7 mouse cellular contexts compared by ENCODE assay signal in genomic region chr4:155891011-155891471, GRCm38 (mm10). TPM values are rescaled to one million over a fixed set of nuclear protein-coding genes. Genes with fewer than 3 reads are reported as not detected.
A peak's percentile ranks its signal among the peaks of the same experiment; 100 is the strongest.
DNase-seq lines count a peak whose midpoint lies in the region; ATAC-seq lines count a peak whose summit lies in the region.

No protein-coding gene starts in this region.

- no peak for DNase-seq in lung, adult 18-20 months
- DNase-seq in right cerebral cortex, postnatal 4 days, result no peak
- DNase-seq in urinary bladder, postnatal 36 days (ENCODE audit: low spot score in 2 of 2), result no peak

- H3K9me3 ChIP-seq in lung, embryonic 15.5 days, result no peaks in the 10 kb centered on the region
- no peaks in the 10 kb centered on the region for H3K9me3 ChIP-seq in embryonic facial prominence, embryonic 15.5 days (replicated peaks)
- no peaks in the 10 kb centered on the region for H3K9me3 ChIP-seq in intestine, embryonic 16.5 days (ENCODE audit: control insufficient read depth, low read length)
- no peaks in the 10 kb centered on the region for H3K9me3 ChIP-seq in midbrain, embryonic 12.5 days

- WGBS in lung, embryonic 15.5 days, result 1% methylated on average over 34 of the region's 34 CpGs
- under 1% methylated on average over 34 of the region's 34 CpGs for WGBS in embryonic facial prominence, embryonic 15.5 days
- 0% methylated on average over 34 of the region's 34 CpGs for WGBS in intestine, embryonic 16.5 days
- under 1% methylated on average over 34 of the region's 34 CpGs for WGBS in midbrain, embryonic 12.5 days

- peaks cover 43% of the 10 kb centered on the region for H3K4me1 ChIP-seq in lung, embryonic 15.5 days
- peaks cover 43% of the 10 kb centered on the region for H3K4me1 ChIP-seq in embryonic facial prominence, embryonic 15.5 days
- H3K4me1 ChIP-seq in intestine, embryonic 16.5 days (ENCODE audit: control insufficient read depth, insufficient read depth, low read length), result peaks cover 33% of the 10 kb centered on the region
- H3K4me1 ChIP-seq in midbrain, embryonic 12.5 days, result peaks cover 42% of the 10 kb centered on the region

- H3K4me2 ChIP-seq in lung, embryonic 15.5 days, result peak overlapping the region; percentile 88
- H3K4me2 ChIP-seq in embryonic facial prominence, embryonic 15.5 days (replicated peaks), result peak overlapping the region; percentile 94
- peak overlapping the region; percentile 96 for H3K4me2 ChIP-seq in intestine, embryonic 16.5 days (ENCODE audit: low read depth, low read length)
- peak overlapping the region; percentile 96 for H3K4me2 ChIP-seq in midbrain, embryonic 12.5 days (replicated peaks)

- H3K36me3 ChIP-seq in lung, embryonic 15.5 days, result peaks cover 35% of the 10 kb centered on the region
- H3K36me3 ChIP-seq in embryonic facial prominence, embryonic 15.5 days, result peaks cover 41% of the 10 kb centered on the region
- H3K36me3 ChIP-seq in intestine, embryonic 16.5 days (ENCODE audit: control insufficient read depth, insufficient read depth, low read length), result peaks cover 14% of the 10 kb centered on the region
- H3K36me3 ChIP-seq in midbrain, embryonic 12.5 days, result peaks cover 39% of the 10 kb centered on the region

- peak overlapping the region; percentile 90 for H3K4me3 ChIP-seq in lung, embryonic 15.5 days
- peak overlapping the region; percentile 90 for H3K4me3 ChIP-seq in embryonic facial prominence, embryonic 15.5 days (replicated peaks)
- peak overlapping the region; percentile 95 for H3K4me3 ChIP-seq in intestine, embryonic 16.5 days (ENCODE audit: low read length)
- peak overlapping the region; percentile 94 for H3K4me3 ChIP-seq in midbrain, embryonic 12.5 days

- ATAC-seq in lung, embryonic 15.5 days (ENCODE audit: borderline replicate concordance, extremely low read depth, low FRiP score, low TSS enrichment), result no peak
- ATAC-seq in embryonic facial prominence, embryonic 15.5 days (ENCODE audit: insufficient number of reproducible peaks, low FRiP score, low TSS enrichment, low read depth), result no peak
- peak; percentile 5; the same call in 1 of the 2 replicates for ATAC-seq in intestine, embryonic 16.5 days
- ATAC-seq in midbrain, embryonic 12.5 days (ENCODE audit: low FRiP score, low read depth), result 0 out of 2 replicates have a peak, but pooled peaks have one; percentile 0

- no peak overlapping the region for H3K27ac ChIP-seq in lung, embryonic 15.5 days
- peak overlapping the region; percentile 98; the same call in 1 of the 2 replicates for H3K27ac ChIP-seq in embryonic facial prominence, embryonic 15.5 days (replicated peaks)
- peak overlapping the region; percentile 18; the same call in 1 of the 2 replicates for H3K27ac ChIP-seq in intestine, embryonic 16.5 days (ENCODE audit: low read length)
- H3K27ac ChIP-seq in midbrain, embryonic 12.5 days (replicated peaks), result no peak overlapping the region

- peak overlapping the region; percentile 69 for H3K9ac ChIP-seq in lung, embryonic 15.5 days
- peak overlapping the region; percentile 95 for H3K9ac ChIP-seq in embryonic facial prominence, embryonic 15.5 days
- peak overlapping the region; percentile 96 for H3K9ac ChIP-seq in intestine, embryonic 16.5 days (ENCODE audit: low read depth, low read length)
- peak overlapping the region; percentile 94 for H3K9ac ChIP-seq in midbrain, embryonic 12.5 days (replicated peaks)

- H3K27me3 ChIP-seq in lung, embryonic 15.5 days, result no peaks in the 10 kb centered on the region
- no peaks in the 10 kb centered on the region for H3K27me3 ChIP-seq in embryonic facial prominence, embryonic 15.5 days
- no peaks in the 10 kb centered on the region for H3K27me3 ChIP-seq in intestine, embryonic 16.5 days (replicated peaks; ENCODE audit: control insufficient read depth, insufficient read depth, low read length)
- no peaks in the 10 kb centered on the region for H3K27me3 ChIP-seq in midbrain, embryonic 12.5 days

RNA-seq across cellular contexts. Expression of gene Pusl1, which starts 0.5 kb away (rescaled TPM):
- 42.9 and 44.9 TPM in 2 replicates for polyA plus RNA-seq in lung, embryonic 15.5 days (2015; fragmentation: Nextera tagmentation; extraction: Ambion mirVana)
- 62.6 and 63.6 TPM in 2 replicates for polyA plus RNA-seq in embryonic facial prominence, embryonic 15.5 days (2015; fragmentation: Nextera tagmentation; extraction: Ambion mirVana)
- 49.4 and 58.6 TPM in 2 replicates for polyA plus RNA-seq in intestine, embryonic 16.5 days (2015; fragmentation: Nextera tagmentation; extraction: Ambion mirVana)
- polyA plus RNA-seq in midbrain, embryonic 12.5 days (2016; fragmentation: Nextera tagmentation; extraction: Ambion mirVana), result 47.7 and 51.9 TPM in 2 replicates

RNA-seq across cellular contexts. Expression of gene Acap3, which starts 0.6 kb away (rescaled TPM):
- polyA plus RNA-seq in lung, embryonic 15.5 days (2015; fragmentation: Nextera tagmentation; extraction: Ambion mirVana), result 15.1 and 17.7 TPM in 2 replicates
- 25.1 and 26.2 TPM in 2 replicates for polyA plus RNA-seq in embryonic facial prominence, embryonic 15.5 days (2015; fragmentation: Nextera tagmentation; extraction: Ambion mirVana)
- polyA plus RNA-seq in intestine, embryonic 16.5 days (2015; fragmentation: Nextera tagmentation; extraction: Ambion mirVana), result 9.8 and 10.8 TPM in 2 replicates
- 54.6 and 61.2 TPM in 2 replicates for polyA plus RNA-seq in midbrain, embryonic 12.5 days (2016; fragmentation: Nextera tagmentation; extraction: Ambion mirVana)

RNA-seq across cellular contexts. Expression of gene Ints11, which starts 21.7 kb away (rescaled TPM):
- 77.7 and 80.5 TPM in 2 replicates for polyA plus RNA-seq in lung, embryonic 15.5 days (2015; fragmentation: Nextera tagmentation; extraction: Ambion mirVana)
- 71.7 and 73.1 TPM in 2 replicates for polyA plus RNA-seq in embryonic facial prominence, embryonic 15.5 days (2015; fragmentation: Nextera tagmentation; extraction: Ambion mirVana)
- polyA plus RNA-seq in intestine, embryonic 16.5 days (2015; fragmentation: Nextera tagmentation; extraction: Ambion mirVana), result 60.0 and 67.1 TPM in 2 replicates
- polyA plus RNA-seq in midbrain, embryonic 12.5 days (2016; fragmentation: Nextera tagmentation; extraction: Ambion mirVana), result 88.3 and 95.4 TPM in 2 replicates

RNA-seq across cellular contexts. Expression of gene Cptp, which starts 21.8 kb away (rescaled TPM):
- 14.5 and 15.2 TPM in 2 replicates for polyA plus RNA-seq in lung, embryonic 15.5 days (2015; fragmentation: Nextera tagmentation; extraction: Ambion mirVana)
- 18.0 and 20.1 TPM in 2 replicates for polyA plus RNA-seq in embryonic facial prominence, embryonic 15.5 days (2015; fragmentation: Nextera tagmentation; extraction: Ambion mirVana)
- polyA plus RNA-seq in intestine, embryonic 16.5 days (2015; fragmentation: Nextera tagmentation; extraction: Ambion mirVana), result 23.6 and 24.9 TPM in 2 replicates
- 21.7 and 23.5 TPM in 2 replicates for polyA plus RNA-seq in midbrain, embryonic 12.5 days (2016; fragmentation: Nextera tagmentation; extraction: Ambion mirVana)

RNA-seq across cellular contexts. Expression of gene Tas1r3, which starts 27.9 kb away (rescaled TPM):
- 0.34 and 0.36 TPM in 2 replicates for polyA plus RNA-seq in lung, embryonic 15.5 days (2015; fragmentation: Nextera tagmentation; extraction: Ambion mirVana)
- 0.48 and 0.56 TPM in 2 replicates for polyA plus RNA-seq in embryonic facial prominence, embryonic 15.5 days (2015; fragmentation: Nextera tagmentation; extraction: Ambion mirVana)
- polyA plus RNA-seq in intestine, embryonic 16.5 days (2015; fragmentation: Nextera tagmentation; extraction: Ambion mirVana), result 0.28 and 0.32 TPM in 2 replicates
- 0.51 and 0.57 TPM in 2 replicates for polyA plus RNA-seq in midbrain, embryonic 12.5 days (2016; fragmentation: Nextera tagmentation; extraction: Ambion mirVana)

Comparison
In these comparisons a context has a peak if more than half of its experiments do, and no peak if none do; other contexts are left out.
1. ATAC-seq: peak in intestine, embryonic 16.5 days (single experiment) and midbrain, embryonic 12.5 days (single experiment); none in lung, embryonic 15.5 days (single experiment) and embryonic facial prominence, embryonic 15.5 days (single experiment).
2. H3K27ac ChIP-seq: peak in embryonic facial prominence, embryonic 15.5 days (single experiment) and intestine, embryonic 16.5 days (single experiment); none in lung, embryonic 15.5 days (single experiment) and midbrain, embryonic 12.5 days (single experiment).
3. Peak in every context shown above with its lines, with median percentiles within 50 percentile points of each other: H3K4me2 ChIP-seq, H3K4me3 ChIP-seq and H3K9ac ChIP-seq.